Mouse (Mus musculus) urinary bladder, postnatal 14 days (tissue): ENCODE data around the gene Atxn2.
"Not testable (repeated sequence)": the region's sequence is repeated elsewhere in the genome, so short reads cannot be mapped to it uniquely, and the experiment has no call there.

ENCODE experiments used
- DNase-seq: peaks from one replicate; pipeline ENCODE4 v3.0.0; 2021; ENCODE audit warnings: low spot score

Gene Atxn2

DNA sequence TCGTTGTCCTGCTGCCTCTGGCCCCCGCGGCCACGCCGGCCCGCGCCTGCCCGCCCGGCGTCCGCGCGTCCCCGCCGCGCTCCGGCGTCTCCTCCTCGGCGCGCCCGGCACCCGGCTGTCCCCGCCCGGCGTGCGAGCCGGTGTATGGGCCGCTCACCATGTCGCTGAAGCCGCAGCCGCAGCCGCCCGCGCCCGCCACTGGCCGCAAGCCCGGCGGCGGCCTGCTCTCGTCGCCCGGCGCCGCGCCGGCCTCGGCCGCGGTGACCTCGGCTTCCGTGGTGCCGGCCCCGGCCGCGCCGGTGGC lies 743 bp downstream of the Atxn2 start:
- no peak for DNase-seq

DNA sequence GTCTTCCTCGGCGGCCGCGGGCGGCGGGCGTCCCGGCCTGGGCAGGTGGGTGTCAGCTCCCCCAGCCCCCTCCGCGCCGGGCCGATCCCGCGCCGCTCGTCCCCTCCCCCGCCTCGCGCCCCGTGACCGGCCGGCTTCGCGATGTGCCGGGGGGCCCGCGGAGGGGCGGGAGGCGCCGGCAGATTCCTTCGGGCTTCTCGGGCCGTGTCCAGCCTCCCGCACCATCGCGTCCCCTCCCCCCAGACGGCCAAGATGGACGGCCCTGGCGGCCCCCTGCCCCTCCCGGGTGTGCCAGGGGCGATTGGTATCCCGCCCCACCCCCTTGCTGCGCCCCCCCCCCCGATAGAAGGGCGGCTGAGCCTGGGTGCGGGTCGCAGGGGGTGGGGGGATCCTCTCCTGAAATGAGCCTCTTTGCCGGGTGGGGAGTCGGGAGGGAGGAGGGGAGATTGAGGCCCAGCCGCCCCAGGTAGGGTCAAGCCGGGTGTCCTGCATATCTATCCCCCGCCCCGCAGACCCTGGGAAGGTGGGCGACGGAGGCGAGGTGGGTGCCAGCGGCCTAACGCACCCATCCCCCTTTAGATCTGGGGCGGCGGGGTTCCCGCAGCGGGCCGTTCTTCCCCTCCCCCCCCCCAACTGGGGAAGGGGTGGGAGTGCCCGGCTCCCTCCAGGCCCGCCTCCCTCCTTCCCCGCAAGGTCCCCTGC lies 1.2 kb downstream of the Atxn2 start:
- peak; percentile 42 for DNase-seq

DNA sequence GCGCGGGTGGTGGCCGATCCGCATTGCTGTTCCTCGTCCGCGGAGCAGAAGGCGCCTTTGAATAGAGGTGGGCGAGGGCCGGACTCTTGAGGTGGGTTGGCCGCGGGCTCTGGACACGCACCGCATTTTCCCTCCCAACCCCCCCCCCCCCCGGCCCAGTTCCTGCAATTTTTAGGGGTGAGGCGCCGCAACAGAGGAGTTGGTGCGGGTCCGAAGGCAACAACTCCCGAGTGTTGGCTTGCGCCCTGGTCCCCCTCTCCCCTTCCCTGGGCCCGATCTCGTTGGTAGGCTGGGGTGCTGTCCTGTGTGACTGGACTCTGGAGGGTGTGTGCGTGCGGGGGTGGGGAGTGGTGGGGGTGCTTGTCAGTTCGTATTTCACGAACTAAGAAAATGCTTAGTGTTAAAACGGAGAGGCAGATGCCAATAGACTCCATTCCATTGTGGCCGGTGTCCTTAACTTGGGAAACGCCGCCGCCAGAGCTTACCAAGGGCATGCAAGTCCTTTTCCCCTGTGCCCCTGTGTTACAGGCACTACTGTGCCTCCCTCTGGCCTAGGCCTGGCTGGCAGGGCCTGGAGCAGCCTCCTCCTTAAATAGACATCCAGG lies 1.9 kb downstream of the Atxn2 start:
- peak; percentile 53 for DNase-seq

DNA sequence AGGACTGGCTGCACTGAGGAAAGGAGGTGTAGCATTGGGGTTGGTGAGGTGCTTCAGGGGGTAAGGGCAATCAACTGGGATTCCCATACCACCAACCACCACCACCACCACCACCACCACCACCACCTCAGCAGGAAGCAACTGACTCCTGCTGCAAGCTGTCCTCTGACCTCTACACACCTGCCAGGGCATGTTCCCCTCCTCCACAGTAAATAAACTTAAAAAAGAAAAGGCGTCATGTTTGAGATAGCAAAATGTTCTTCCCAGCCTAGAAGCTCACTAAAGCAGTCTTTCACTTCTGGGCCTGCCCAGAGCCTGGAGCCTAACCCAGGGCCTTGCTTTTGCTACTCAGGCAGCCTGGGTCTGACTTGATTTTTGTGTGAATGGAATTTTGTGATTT lies 3.2 kb downstream of the Atxn2 start:
- no peak for DNase-seq

DNA sequence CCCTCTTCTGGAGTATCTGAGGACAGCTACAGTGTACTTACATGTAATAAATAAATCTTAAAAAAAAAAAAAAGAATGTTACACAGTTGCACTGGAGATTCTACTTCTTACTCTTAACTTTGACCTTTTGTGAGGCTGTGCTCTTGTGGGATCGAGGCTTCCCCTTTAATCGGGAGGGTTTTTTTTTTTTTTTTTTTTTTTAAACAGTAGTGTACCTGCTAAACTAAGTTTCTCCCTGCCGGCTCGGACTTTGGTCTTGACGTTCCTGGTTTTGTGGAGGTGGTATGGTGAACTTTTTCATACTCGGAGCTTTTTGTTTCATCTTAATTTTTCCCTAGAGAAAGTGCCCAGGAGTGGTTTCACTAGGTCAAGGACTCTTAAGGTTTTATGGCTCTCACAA lies 3.8 kb downstream of the Atxn2 start:
- no peak for DNase-seq

DNA sequence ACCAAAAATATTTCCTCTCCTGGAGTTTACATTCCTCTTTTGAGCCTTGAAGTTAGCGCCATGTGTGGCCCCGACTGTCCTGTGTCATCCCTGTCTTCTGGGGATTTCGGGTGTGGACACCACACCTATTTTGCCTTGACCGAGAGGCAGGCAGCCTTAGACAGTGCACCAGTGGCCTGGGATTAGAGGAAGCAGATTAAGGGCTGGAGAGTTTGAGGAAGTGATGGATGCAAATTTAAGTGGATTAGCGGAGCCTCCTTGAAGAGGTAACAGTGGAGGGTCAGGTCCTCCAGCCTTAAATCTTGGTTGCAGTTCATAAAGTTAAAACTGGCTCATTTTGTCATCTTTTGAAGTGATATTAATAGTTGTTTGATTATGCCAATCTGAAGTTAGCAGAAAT lies 7.3 kb downstream of the Atxn2 start:
- DNase-seq, result no peak

DNA sequence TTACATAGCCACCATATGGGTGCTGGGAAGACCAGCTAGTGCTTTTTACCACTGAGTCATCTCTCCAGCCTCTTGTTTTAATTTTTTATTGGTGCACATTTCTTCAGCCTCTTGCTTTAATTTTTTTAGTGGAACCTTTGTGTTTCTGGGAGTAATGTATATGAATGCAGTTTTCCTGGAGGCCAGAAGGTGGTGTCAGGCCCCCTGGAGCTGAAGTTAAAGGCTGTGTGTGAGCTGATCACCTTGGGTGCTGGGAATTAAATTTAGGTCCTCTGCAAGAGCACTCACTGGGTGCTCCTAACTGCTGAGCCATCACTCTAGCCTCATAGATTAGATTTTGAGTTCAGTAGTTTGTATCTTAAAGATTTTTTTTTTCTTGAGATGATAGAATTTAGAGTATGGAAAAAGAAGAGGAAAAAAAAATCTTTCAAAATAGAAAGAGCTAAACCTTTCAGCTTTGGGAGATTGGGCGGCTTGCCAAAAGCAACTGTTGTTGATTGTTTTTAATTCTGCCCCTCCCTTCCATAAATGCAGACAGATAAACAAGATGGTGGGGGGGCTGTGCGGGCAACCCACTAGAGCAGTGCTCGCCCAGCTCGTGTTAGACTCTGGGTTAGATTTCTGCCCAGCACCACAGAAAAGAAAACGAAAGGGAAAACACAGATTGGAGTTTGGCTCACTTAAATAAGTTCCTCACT lies 9.9 kb downstream of the Atxn2 start:
- no peak for DNase-seq

DNA sequence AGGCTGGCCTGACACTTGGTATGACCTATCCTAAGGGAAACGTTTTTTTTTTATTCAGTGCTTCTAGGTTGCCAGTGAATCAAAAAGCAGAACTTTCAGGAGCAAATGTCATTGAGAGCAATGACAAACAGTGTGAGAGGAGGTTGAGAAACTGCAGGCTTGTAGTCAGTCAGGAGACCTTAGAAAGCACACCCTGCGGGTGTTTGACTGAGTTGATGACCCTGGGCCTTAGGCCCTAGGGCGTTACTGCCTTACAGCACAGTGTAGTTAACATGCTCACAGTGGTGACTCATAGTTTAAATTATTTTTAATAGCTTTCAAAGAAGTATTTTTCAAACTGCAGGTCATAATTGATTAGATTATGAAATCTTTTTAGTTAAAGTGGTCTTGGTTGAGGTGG lies 10.7 kb downstream of the Atxn2 start:
- no peak for DNase-seq

DNA sequence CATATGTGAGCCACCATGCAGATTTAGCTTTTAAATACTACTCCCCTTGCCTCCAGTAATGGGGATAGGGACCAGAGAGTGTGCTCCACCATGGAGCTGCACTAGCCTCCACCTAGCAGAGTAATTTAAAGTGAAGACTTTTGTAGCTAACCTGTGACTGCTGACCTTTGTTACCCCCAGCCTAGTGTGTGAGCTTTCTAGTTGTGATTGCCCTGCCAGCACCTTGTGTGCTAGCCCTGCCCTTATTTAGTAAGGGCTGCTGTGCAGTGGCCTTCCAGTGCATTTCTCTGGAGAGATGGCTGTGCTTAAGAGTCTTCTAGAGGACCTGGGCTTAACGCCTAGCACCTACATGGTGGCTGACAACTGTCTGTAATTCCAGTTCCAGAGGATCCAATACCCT lies 13.5 kb downstream of the Atxn2 start:
- DNase-seq, result no peak

DNA sequence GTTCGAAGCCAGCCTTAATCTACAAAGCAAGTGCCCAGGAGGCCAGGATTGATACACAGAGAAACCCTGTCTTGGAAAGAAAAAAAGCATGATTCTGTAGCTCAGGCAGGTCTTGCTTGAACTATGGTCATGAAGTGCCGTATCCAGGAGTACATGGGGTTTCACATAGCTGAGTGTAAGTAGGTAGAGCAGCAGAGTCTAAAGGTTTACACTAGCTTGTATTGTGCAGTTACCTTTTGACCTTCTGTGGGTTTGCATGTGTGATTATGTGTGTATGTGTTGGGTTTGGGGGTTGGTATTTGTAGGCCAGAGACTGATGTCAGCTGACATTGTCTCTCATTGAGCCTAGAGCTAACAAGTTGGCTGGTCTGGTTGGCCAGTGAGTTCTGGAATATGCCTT lies 18.9 kb downstream of the Atxn2 start:
- DNase-seq, result no peak

DNA sequence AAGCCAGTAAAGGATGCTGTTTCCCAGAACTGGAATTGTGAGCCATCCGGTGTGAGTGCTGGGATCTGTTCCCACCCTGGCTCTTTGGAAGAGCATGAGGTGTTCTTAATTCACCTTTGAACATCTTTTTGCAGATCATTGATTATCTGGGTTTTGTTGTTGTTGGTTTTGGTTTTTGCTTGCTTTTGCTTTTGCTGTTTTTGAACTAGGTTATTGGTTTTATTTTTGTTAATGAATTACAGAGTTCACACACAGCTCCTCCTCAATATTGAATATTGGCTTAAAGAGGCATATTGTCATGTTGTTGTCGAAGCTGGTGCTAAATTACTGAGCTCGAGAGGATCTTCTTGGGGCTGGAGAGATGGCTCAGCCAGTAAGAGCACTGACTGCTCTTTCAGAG lies 25.5 kb downstream of the Atxn2 start:
- DNase-seq, result no peak

DNA sequence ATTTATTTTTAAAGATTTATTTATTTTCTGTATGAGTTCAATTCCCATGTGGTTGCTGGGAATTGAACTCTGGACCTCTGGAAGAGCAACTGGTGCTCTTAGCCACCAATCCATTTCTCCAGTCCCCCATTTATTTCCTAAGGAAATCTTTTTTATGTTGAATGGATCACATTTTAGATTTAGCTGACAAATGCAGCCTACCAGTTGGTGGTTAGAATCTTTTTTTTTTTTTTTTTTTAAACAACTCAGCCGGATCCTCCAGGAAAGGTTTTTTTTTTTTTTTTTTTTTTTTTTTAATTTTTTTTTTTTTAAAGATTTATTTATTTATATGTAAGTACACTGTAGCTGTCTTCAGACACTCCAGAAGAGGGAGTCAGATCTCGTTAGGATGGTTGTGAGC lies 27.0 kb downstream of the Atxn2 start:
- DNase-seq, result not testable (repeated sequence)

DNA sequence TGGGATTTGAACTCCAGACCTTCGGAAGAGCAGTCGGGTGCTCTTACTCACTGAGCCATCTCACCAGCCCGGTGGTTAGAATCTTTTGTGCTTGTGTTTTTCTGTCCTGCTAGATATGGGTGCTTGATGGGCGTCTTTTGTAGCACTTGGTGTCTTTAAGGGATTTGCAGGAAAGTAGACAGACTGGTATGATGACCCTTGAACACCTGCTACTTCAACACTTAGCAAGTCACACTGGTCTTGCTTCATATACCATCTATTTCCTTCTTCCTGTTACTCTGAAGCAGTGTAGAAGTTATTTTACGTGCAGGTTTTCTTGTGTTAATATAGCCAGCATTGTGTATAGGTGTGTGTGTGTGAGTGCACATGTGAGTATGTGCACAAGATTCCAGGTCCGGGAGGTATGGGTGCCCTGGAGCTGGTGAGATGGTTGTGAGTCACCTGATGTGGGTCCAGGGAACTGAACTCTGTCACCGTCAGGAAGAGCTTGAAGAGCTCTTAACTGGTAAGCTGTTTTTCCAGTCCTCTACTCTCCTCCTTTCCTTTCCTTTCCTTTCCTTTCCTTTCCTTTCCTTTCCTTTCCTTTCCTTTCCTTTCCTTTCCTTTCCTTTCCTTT lies 27.5 kb downstream of the Atxn2 start:
- no peak for DNase-seq

DNA sequence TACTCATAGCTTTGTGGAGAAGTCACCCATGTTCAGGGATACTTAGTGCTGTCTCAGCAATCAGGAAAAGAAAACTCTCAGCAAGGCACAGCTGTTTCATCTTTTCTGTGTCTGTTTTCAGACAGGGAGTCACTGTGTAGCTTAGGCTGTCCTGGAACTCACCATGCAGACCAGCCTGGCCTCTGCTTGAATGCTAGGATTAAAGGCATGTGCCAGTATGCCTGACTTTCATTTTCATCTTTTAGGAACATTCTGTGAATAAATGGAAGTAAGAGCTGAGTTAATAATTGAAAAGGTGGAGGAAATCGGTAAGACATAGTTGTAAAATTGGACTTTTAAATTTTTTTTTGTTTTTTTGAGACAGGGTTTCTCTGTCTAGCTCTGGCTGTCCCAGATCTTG lies 29.4 kb downstream of the Atxn2 start:
- no peak for DNase-seq

DNA sequence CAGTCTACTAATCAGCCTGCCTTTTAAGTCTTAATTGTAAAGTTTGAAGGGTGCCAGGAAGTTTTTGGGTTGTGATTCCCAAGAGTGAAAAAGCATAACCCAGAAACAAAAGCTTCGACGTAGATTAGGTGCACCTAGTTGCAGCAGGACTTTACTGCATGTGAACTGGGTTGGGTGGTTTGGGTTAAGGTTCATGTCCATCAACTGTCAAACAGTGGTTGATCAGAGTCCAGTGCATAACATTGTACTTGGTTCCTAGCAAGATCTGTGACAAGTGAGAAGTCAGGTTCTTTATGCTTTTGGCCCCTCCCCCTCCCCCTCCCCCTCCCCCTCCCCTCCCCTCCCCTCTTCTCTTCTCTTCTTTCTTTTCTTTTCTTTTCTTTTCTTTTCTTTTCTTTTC lies 31.8 kb downstream of the Atxn2 start:
- DNase-seq, result no peak

DNA sequence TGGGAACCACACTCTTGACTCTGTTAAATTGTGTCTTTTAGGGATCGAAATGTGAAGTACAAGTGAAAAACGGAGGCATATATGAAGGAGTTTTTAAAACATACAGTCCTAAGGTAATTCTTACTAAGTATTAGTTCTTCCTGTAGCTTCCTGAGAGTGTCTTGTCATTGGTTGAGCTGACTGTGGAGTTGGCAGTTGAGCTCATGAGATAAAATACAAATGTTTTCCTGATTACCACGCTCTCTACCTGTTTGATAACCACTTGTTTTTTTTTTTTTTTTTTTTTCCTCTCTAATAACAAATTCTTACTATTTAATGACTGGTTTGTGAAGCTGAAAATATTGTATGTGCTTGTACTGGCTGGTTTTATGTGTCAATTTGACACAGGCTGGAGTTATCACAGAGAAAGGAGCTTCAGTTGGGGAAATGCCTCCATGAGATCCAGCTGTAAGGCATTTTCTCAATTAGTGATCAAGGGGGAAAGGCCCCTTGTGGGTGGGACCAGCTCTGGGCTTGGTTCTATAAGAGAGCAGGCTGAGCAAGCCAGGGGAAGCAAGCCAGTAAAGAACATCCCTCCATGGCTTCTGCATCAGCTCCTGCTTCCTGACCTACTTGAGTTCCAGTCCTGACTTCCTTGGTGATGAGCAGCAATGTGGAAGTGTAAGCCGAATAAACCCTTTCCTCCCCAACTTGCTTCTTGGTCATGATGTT lies 36.9 kb downstream of the Atxn2 start:
- DNase-seq, result not testable (repeated sequence)

DNA sequence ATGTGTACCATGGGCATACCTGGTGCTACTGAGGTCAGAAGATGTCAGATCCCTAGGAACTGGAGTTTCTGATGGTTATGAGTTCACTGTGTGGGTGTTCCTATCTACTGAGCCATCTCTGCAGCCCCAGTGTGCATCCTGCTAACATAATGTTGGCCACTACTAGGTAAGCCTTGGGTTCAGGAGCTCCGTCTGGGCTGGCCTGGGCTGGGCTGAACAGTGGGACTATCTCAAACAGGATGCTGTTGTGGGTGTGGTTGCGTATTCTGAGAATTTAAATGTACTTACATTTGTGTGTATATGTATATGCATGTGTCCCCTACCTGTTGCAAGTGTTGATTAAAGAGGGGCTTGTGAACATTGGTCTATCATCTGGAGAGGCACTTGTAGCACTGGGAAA lies 38.5 kb downstream of the Atxn2 start:
- no peak for DNase-seq

DNA sequence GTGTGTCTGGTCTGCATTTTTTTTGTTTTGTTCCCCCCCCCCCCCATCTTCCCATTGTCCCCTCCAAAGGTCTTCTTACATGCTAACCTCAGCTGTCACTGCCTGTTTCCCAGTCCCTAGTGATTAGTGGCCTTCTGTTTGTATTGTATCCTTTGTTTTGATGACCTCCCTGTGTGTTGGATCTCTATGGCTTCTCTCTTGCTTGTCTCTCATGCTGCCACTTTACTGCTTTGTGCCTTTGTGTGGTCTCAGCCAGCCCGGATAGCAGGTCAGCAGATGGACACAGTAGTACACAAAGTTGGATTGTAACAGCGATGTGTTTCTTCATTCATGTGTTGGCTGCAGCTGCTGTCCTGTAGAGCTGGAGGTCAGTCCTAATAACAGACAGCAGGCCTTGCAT lies 46.8 kb downstream of the Atxn2 start:
- DNase-seq, result no peak

DNA sequence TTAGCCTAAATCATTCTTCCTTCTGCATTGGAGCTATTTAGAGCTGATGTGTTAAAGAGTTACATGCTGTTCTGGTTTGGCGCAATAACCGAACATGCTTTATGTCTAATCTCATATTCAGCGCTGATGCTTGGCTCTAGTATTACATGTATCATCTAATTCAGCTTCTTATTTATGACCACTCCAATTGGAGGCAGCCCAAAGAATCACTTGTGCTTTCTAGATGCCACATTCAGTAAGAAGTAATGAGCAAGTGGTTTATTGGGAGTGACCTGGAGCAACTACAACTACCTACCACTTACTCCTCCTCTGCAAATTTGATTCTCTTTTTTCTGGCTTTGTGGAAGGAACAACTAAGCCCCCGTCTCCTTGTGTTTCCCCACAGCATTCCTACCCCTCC lies 47.2 kb downstream of the Atxn2 start:
- DNase-seq, result no peak

DNA sequence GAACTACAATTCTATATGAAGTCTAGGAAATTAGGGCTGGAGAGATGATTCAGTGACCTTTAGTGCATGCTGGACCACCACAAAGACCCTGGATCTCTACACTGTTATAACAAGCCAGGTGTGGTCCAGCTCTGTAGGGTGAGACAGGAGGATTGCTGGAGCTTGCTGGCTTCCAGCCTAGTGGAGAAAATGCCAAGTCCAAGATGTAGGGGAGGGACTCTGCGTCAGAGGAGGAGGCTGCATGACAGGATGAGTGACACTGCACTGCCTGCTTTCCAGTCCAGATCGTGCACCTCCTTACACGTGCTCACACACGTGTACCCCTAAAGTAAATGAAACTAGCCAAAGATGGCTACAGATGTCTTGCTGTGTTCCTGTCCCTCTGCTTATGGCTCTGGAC lies 48.8 kb downstream of the Atxn2 start:
- DNase-seq, result no peak

DNA sequence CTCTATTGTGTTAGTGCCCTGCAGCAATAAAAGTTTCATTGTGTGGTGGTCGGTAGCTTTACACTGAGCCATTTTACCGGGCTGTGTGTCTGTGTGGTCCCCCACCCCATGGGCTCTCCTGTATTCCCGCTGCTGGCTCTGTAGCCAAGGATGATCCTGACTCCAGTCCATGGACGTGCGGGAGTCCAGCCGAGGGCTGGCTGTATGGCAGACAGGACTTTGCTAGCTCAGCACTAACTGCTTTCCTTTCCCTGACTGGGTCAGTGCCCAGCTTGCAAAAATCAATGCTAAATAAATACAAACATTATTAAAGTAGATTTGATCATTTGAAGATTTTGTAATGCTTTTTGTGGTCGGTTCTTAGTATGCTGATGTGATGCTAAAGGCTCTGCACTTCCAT lies 50.3 kb downstream of the Atxn2 start:
- DNase-seq, result no peak

DNA sequence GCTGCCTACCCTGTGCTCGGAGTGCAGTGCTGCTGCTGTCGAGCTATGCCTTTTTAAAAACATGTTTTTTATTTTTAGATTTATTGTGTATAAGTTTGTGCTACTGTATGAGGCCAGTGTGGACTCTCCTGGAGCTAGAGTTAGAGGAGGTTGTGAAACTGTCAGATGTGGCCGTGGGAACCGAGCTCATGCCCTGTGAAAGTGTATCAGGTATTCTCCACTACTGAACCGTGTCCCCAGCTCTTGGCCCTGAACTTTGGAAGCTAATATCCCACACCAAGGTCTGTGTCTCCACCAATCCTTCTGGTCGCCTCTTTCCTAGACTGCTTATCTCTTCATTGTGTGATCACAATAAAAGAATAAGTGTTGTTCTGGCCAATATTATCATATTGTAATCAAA lies 51.8 kb downstream of the Atxn2 start:
- DNase-seq, result no peak

DNA sequence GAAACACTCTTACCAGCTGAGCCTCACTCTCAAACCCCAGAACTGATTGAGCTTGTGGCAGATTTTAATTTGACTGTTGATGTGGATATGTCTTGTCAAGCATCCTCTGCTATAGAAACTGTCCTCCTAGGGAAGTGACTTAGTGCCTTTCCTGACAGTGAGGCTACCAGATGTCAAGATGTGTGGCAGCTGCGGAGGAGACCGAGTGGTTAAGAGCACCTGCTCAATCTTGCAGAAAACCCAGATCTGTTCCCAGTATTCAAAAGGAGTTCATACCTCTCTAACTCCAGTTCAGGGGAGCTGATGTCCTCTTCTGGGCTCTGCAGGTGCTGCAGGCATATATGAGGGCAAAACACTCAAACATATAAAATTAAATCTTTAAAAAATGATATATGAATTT lies 53.9 kb downstream of the Atxn2 start:
- DNase-seq, result no peak
